Mouse (Mus musculus): Measurements from ENCODE around the gene Nkpd1.
A peak's percentile ranks its signal among the peaks of the same experiment; 100 is the strongest.
"Not testable (repeated sequence)": the region's sequence is repeated elsewhere in the genome, so short reads cannot be mapped to it uniquely, and the experiment has no call there.

Gene Nkpd1

GRCm38 (mm10) chr7:19506969-19507611 lies 10.5 kb upstream of the Nkpd1 start:
- DNase-seq: peak; percentile 74

GRCm38 (mm10) chr7:19507612-19507981 lies 10.0 kb upstream of the Nkpd1 start:
- no peak for DNase-seq

- DNase-seq: peak; percentile 94
Observed at GRCm38 (mm10) chr7:19508150-19508923, 9.3 kb upstream of the Nkpd1 start, which contains the start of the genes Bloc1s3 and Trappc6a. Gene Bloc1s3 (minus strand): TSS chr7:19508367. Gene Trappc6a (plus strand): TSS chr7:19508395.

- no peak for DNase-seq
Observed at GRCm38 (mm10) chr7:19508924-19509568, 8.6 kb upstream of the Nkpd1 start.

- no peak for DNase-seq
Observed at GRCm38 (mm10) chr7:19509786-19510185, 7.9 kb upstream of the Nkpd1 start.

GRCm38 (mm10) chr7:19511934-19512333 lies 5.7 kb upstream of the Nkpd1 start:
- not testable (repeated sequence) for DNase-seq

- DNase-seq: no peak
Observed at GRCm38 (mm10) chr7:19512353-19512752, 5.3 kb upstream of the Nkpd1 start.

GRCm38 (mm10) chr7:19520032-19520431 lies 2.4 kb downstream of the Nkpd1 start:
- no peak for DNase-seq

GRCm38 (mm10) chr7:19523017-19523756 lies 5.5 kb downstream of the Nkpd1 start:
- DNase-seq: no peak

GRCm38 (mm10) chr7:19523757-19524419 lies 6.2 kb downstream of the Nkpd1 start:
- peak; percentile 75 for DNase-seq

GRCm38 (mm10) chr7:19524420-19525104 lies 6.9 kb downstream of the Nkpd1 start:
- no peak for DNase-seq

GRCm38 (mm10) chr7:19525105-19525481 lies 7.5 kb downstream of the Nkpd1 start:
- DNase-seq: no peak

- no peak for DNase-seq
Observed at GRCm38 (mm10) chr7:19531077-19531476, 13.4 kb downstream of the Nkpd1 start.

- DNase-seq: no peak
Observed at GRCm38 (mm10) chr7:19532240-19532639, 14.6 kb downstream of the Nkpd1 start.

- DNase-seq: no peak
Observed at GRCm38 (mm10) chr7:19534676-19535075, 17.0 kb downstream of the Nkpd1 start.

GRCm38 (mm10) chr7:19540771-19541566 lies 23.3 kb downstream of the Nkpd1 start:
- no peak for DNase-seq

- DNase-seq: no peak
Observed at GRCm38 (mm10) chr7:19541681-19542154, 24.1 kb downstream of the Nkpd1 start.

GRCm38 (mm10) chr7:19542155-19542691 lies 24.6 kb downstream of the Nkpd1 start:
- DNase-seq: no peak

GRCm38 (mm10) chr7:19543584-19543983 lies 25.9 kb downstream of the Nkpd1 start:
- DNase-seq: peak; percentile 77

- DNase-seq: no peak
Observed at GRCm38 (mm10) chr7:19546007-19546406, 28.4 kb downstream of the Nkpd1 start.

Data from thymus, postnatal 14 days (tissue).